Mouse (Mus musculus): Measurements from ENCODE around the gene Ctnna2. TPM values are rescaled to one million over a fixed set of nuclear protein-coding genes. Genes with fewer than 3 reads are reported as not detected.

The Ctnna2 gene
- polyA plus RNA-seq, 1 experiment from 2014 or later, result 7.2 TPM

GRCm38 (mm10) chr6:77838653-77839052 is 140.8 kb downstream of the Ctnna2 start:
- ATAC-seq (ENCODE audit: insufficient read depth, low FRiP score), result no peak
- no peak overlapping the region for H3K4me3 ChIP-seq (replicated peaks; ENCODE audit: low read length)

GRCm38 (mm10) chr6:77837543-77837942 is 142.0 kb downstream of the Ctnna2 start:
- ATAC-seq (ENCODE audit: insufficient read depth, low FRiP score), result no peak
- H3K36me3 ChIP-seq (ENCODE audit: control insufficient read depth, insufficient read depth, low read length), result no peaks in the 10 kb centered on the region
- H3K9me3 ChIP-seq (replicated peaks; ENCODE audit: control insufficient read depth, low read length), result no peaks in the 10 kb centered on the region
- no peaks in the 10 kb centered on the region for H3K27me3 ChIP-seq (ENCODE audit: control insufficient read depth, insufficient read depth, low read length)
- WGBS, result 98% methylated on average over 3 of the region's 3 CpGs
- no peak overlapping the region for H3K27ac ChIP-seq (ENCODE audit: low read length)
- no peak overlapping the region for H3K4me2 ChIP-seq (ENCODE audit: low read depth, low read length)
- H3K4me1 ChIP-seq (ENCODE audit: control insufficient read depth, insufficient read depth, low read length), result no peaks in the 10 kb centered on the region
- no peak overlapping the region for H3K9ac ChIP-seq (ENCODE audit: low read length)
- H3K4me3 ChIP-seq (replicated peaks; ENCODE audit: low read length), result no peak overlapping the region

More at GRCm38 (mm10) chr6:77838653-77839052, 140.8 kb downstream of the Ctnna2 start:
- no peak overlapping the region for H3K4me2 ChIP-seq (ENCODE audit: low read depth, low read length)
- H3K36me3 ChIP-seq (ENCODE audit: control insufficient read depth, insufficient read depth, low read length), result no peaks in the 10 kb centered on the region
- H3K9ac ChIP-seq (ENCODE audit: low read length), result no peak overlapping the region
- no peak overlapping the region for H3K27ac ChIP-seq (ENCODE audit: low read length)
- no peaks in the 10 kb centered on the region for H3K9me3 ChIP-seq (replicated peaks; ENCODE audit: control insufficient read depth, low read length)
- no peaks in the 10 kb centered on the region for H3K27me3 ChIP-seq (ENCODE audit: control insufficient read depth, insufficient read depth, low read length)
- H3K4me1 ChIP-seq (ENCODE audit: control insufficient read depth, insufficient read depth, low read length), result no peaks in the 10 kb centered on the region

- Histone ChIP-seq H3K4me2 (ENCODE audit: low read depth, low read length) (no peak overlapping the region), H3K4me1 (ENCODE audit: control insufficient read depth, insufficient read depth, low read length) (no peaks in the 10 kb centered on the region), H3K27ac (ENCODE audit: low read length) (no peak overlapping the region), H3K36me3 (ENCODE audit: control insufficient read depth, insufficient read depth, low read length) (no peaks in the 10 kb centered on the region), H3K9ac (ENCODE audit: low read length) (no peak overlapping the region), H3K9me3 (replicated peaks; ENCODE audit: control insufficient read depth, low read length) (no peaks in the 10 kb centered on the region), H3K4me3 (replicated peaks; ENCODE audit: low read length) (no peak overlapping the region), H3K27me3 (ENCODE audit: control insufficient read depth, insufficient read depth, low read length) (no peaks in the 10 kb centered on the region)
- ATAC-seq (ENCODE audit: insufficient read depth, low FRiP score), result no peak
- WGBS, result 60% methylated on average over 2 of the region's 2 CpGs
These were observed 144.8 kb downstream of the Ctnna2 start for GRCm38 (mm10) chr6:77834680-77835079.

GRCm38 (mm10) chr6:77827526-77827925 is 152.0 kb downstream of the Ctnna2 start:
- Histone ChIP-seq H3K9me3 (replicated peaks; ENCODE audit: control insufficient read depth, low read length) (no peaks in the 10 kb centered on the region), H3K27me3 (ENCODE audit: control insufficient read depth, insufficient read depth, low read length) (no peaks in the 10 kb centered on the region), H3K36me3 (ENCODE audit: control insufficient read depth, insufficient read depth, low read length) (no peaks in the 10 kb centered on the region), H3K9ac (ENCODE audit: low read length) (no peak overlapping the region), H3K4me1 (ENCODE audit: control insufficient read depth, insufficient read depth, low read length) (no peaks in the 10 kb centered on the region), H3K27ac (ENCODE audit: low read length) (no peak overlapping the region), H3K4me3 (replicated peaks; ENCODE audit: low read length) (no peak overlapping the region), H3K4me2 (ENCODE audit: low read depth, low read length) (no peak overlapping the region)
- WGBS, result 68% methylated on average over 1 of the region's 1 CpGs
- no peak for ATAC-seq (ENCODE audit: insufficient read depth, low FRiP score)

GRCm38 (mm10) chr6:77817116-77817515 is 162.4 kb downstream of the Ctnna2 start:
- Histone ChIP-seq H3K9me3 (replicated peaks; ENCODE audit: control insufficient read depth, low read length) (no peaks in the 10 kb centered on the region), H3K4me3 (replicated peaks; ENCODE audit: low read length) (no peak overlapping the region), H3K4me2 (ENCODE audit: low read depth, low read length) (no peak overlapping the region), H3K27me3 (ENCODE audit: control insufficient read depth, insufficient read depth, low read length) (no peaks in the 10 kb centered on the region), H3K36me3 (ENCODE audit: control insufficient read depth, insufficient read depth, low read length) (no peaks in the 10 kb centered on the region), H3K4me1 (ENCODE audit: control insufficient read depth, insufficient read depth, low read length) (no peaks in the 10 kb centered on the region), H3K9ac (ENCODE audit: low read length) (no peak overlapping the region), H3K27ac (ENCODE audit: low read length) (no peak overlapping the region)
- 59% methylated on average over 3 of the region's 3 CpGs for WGBS
- ATAC-seq (ENCODE audit: insufficient read depth, low FRiP score), result no peak

- WGBS, result 91% methylated on average over 3 of the region's 3 CpGs
- H3K9ac ChIP-seq (ENCODE audit: low read length), result no peak overlapping the region
- no peak for ATAC-seq (ENCODE audit: insufficient read depth, low FRiP score)
- H3K4me2 ChIP-seq (ENCODE audit: low read depth, low read length), result no peak overlapping the region
- no peaks in the 10 kb centered on the region for H3K9me3 ChIP-seq (replicated peaks; ENCODE audit: control insufficient read depth, low read length)
- no peaks in the 10 kb centered on the region for H3K4me1 ChIP-seq (ENCODE audit: control insufficient read depth, insufficient read depth, low read length)
- H3K27ac ChIP-seq (ENCODE audit: low read length), result no peak overlapping the region
- no peaks in the 10 kb centered on the region for H3K36me3 ChIP-seq (ENCODE audit: control insufficient read depth, insufficient read depth, low read length)
- H3K4me3 ChIP-seq (replicated peaks; ENCODE audit: low read length), result no peak overlapping the region
- H3K27me3 ChIP-seq (ENCODE audit: control insufficient read depth, insufficient read depth, low read length), result no peaks in the 10 kb centered on the region
These were observed 168.5 kb downstream of the Ctnna2 start for GRCm38 (mm10) chr6:77811041-77811440.

- Histone ChIP-seq H3K27ac (ENCODE audit: low read length) (no peak overlapping the region), H3K9me3 (replicated peaks; ENCODE audit: control insufficient read depth, low read length) (no peaks in the 10 kb centered on the region), H3K4me3 (replicated peaks; ENCODE audit: low read length) (no peak overlapping the region), H3K4me1 (ENCODE audit: control insufficient read depth, insufficient read depth, low read length) (no peaks in the 10 kb centered on the region), H3K9ac (ENCODE audit: low read length) (no peak overlapping the region), H3K27me3 (ENCODE audit: control insufficient read depth, insufficient read depth, low read length) (no peaks in the 10 kb centered on the region), H3K36me3 (ENCODE audit: control insufficient read depth, insufficient read depth, low read length) (no peaks in the 10 kb centered on the region), H3K4me2 (ENCODE audit: low read depth, low read length) (no peak overlapping the region)
- ATAC-seq (ENCODE audit: insufficient read depth, low FRiP score), result no peak
- WGBS, result 95% methylated on average over 3 of the region's 3 CpGs
These were observed 176.9 kb downstream of the Ctnna2 start for GRCm38 (mm10) chr6:77802604-77803003.

GRCm38 (mm10) chr6:77783342-77783741 is 196.2 kb downstream of the Ctnna2 start:
- H3K4me2 ChIP-seq (ENCODE audit: low read depth, low read length), result no peak overlapping the region
- 62% methylated on average over 3 of the region's 3 CpGs for WGBS
- no peaks in the 10 kb centered on the region for H3K36me3 ChIP-seq (ENCODE audit: control insufficient read depth, insufficient read depth, low read length)
- no peak overlapping the region for H3K27ac ChIP-seq (ENCODE audit: low read length)
- ATAC-seq (ENCODE audit: insufficient read depth, low FRiP score), result no peak
- no peaks in the 10 kb centered on the region for H3K27me3 ChIP-seq (ENCODE audit: control insufficient read depth, insufficient read depth, low read length)
- no peaks in the 10 kb centered on the region for H3K4me1 ChIP-seq (ENCODE audit: control insufficient read depth, insufficient read depth, low read length)
- no peak overlapping the region for H3K9ac ChIP-seq (ENCODE audit: low read length)
- H3K9me3 ChIP-seq (replicated peaks; ENCODE audit: control insufficient read depth, low read length), result no peaks in the 10 kb centered on the region
- no peak overlapping the region for H3K4me3 ChIP-seq (replicated peaks; ENCODE audit: low read length)

GRCm38 (mm10) chr6:77768357-77769103 is 211.0 kb downstream of the Ctnna2 start:
- Histone ChIP-seq H3K9me3 (replicated peaks; ENCODE audit: control insufficient read depth, low read length) (no peaks in the 10 kb centered on the region), H3K4me2 (ENCODE audit: low read depth, low read length) (no peak overlapping the region), H3K36me3 (ENCODE audit: control insufficient read depth, insufficient read depth, low read length) (no peaks in the 10 kb centered on the region), H3K9ac (ENCODE audit: low read length) (no peak overlapping the region), H3K4me3 (replicated peaks; ENCODE audit: low read length) (no peak overlapping the region), H3K27me3 (ENCODE audit: control insufficient read depth, insufficient read depth, low read length) (no peaks in the 10 kb centered on the region), H3K4me1 (ENCODE audit: control insufficient read depth, insufficient read depth, low read length) (no peaks in the 10 kb centered on the region), H3K27ac (ENCODE audit: low read length) (no peak overlapping the region)
- ATAC-seq (ENCODE audit: insufficient read depth, low FRiP score), result no peak
- 78% methylated on average over 10 of the region's 10 CpGs for WGBS

Measured in stomach, embryonic 16.5 days (tissue).